Mouse (Mus musculus): Measurements from ENCODE around the gene Mcl1. TPM values are rescaled to one million over a fixed set of nuclear protein-coding genes. Genes with fewer than 3 reads are reported as not detected.

The Mcl1 gene
- polyA plus RNA-seq (2021; fragmentation: Nextera tagmentation) = 4.8 and 5.3 TPM in 2 replicates
- long read RNA-seq, experiment 1, transcript Mcl1-201 (3 exons, 3,418 nt) = major isoform, 5 of 15 reads
- long read RNA-seq, experiment 1, partial matches to known transcripts = 2 of 15 reads
- long read RNA-seq, experiment 1, other reads (novel, unspliced or antisense) = 8 of 15 reads
- long read RNA-seq, experiment 2, transcript Mcl1-201 (3 exons, 3,418 nt) = major isoform, 26 of 44 reads
- long read RNA-seq, experiment 2, partial matches to known transcripts = 9 of 44 reads
- long read RNA-seq, experiment 2, other reads (novel, unspliced or antisense) = 9 of 44 reads

DNA sequence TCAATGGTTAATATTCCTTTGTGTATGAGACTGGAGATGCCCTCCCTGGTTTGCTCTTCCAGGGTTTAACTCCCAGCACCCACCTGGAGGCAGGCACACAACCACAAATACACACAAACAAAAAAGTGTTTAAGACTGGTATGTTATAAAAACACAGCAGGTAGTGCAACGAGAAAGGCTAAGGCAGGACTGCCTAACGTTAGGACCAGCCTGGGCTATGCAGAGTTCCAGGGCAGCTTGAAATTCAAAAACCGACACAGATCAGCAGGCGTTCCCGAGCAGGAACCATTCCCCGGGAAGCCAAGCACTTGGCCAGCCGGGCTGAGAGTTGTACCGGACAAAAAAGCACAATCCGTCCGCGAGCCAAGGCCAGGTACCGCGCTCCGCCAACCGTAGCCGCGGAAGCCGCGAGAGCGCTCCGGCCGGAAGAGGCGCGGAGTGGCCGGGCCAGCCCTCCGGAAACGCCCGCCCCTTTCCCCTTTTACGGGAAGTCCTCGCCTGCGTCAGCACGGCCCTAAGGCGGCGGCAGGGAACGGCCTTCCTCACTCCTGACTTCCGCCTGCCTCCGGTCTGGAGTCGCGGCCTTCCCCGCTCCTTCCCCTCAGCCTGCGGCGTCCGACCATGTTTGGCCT lies at the start of gene Mcl1:
Gene Mcl1 (plus strand): TSS at position 553 of the 632 bp plus-strand sequence.

DNA sequence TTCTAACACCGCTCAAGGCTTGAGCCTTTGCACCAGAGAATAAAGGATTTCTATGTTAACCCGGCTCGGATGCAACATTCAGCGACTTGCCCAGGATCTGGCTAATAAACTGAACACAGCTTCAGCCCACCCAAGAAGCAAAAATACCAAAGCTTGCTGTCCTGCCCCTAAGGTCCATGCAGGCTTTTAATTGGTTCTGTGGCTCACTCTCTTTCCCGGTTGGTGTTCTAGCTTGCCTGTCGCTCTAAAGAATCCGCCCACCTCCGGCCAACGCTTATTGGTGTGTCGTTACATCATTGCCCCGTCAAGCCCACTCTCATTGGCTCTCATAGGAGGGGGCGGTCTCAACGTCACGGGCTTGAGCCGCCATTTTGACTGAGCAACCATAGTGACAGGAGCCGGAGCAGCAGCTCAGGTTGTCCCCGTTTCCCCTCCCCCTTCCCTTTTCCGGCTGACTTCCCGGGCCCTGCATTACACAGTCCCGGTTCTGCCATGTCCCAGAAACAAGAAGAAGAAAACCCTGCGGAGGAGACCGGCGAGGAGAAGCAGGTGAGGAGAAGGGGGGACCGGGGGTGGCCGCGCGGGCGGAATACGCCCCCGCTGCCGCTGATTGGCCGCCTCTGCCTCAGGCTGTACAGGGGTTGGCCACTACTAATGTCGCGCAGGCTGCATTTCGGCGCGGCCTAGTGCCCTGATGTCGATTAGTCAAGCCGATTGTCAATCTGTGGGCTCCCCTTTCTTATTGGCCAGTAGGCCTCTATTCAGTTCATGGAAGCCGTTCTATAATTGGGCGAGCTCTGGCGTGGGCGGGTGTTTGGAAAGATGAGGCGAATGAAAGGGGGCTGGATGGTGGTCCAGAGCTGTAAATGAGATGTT lies 33.7 kb upstream of the Mcl1 start, which contains the start of gene Ensa:
Gene Ensa (plus strand): TSS at position 366 of the 876 bp plus-strand sequence.

GRCm38 (mm10) chr3:95687524-95688421 lies 29.2 kb downstream of the Mcl1 start, which contains the start of gene Adamtsl4:
TSS of gene Adamtsl4 (minus strand) at chr3:95687917.

Other genes with a start within 250 kb of the Mcl1 start
- gene Arnt, start 224.4 kb upstream of the Mcl1 start, polyA plus RNA-seq (2021; fragmentation: Nextera tagmentation) = 3.4 and 3.8 TPM in 2 replicates
- gene Ctsk, start 159.5 kb upstream of the Mcl1 start, polyA plus RNA-seq (2021; fragmentation: Nextera tagmentation) = 2.5 and 2.8 TPM in 2 replicates
- 170 and 172 TPM in 2 replicates for gene Ctss, start 132.0 kb upstream of the Mcl1 start, polyA plus RNA-seq (2021; fragmentation: Nextera tagmentation)
- not detected in 2 replicates for gene Hormad1, start 99.1 kb upstream of the Mcl1 start, polyA plus RNA-seq (2021; fragmentation: Nextera tagmentation)
- 11.2 and 11.5 TPM in 2 replicates for gene Golph3l, start 69.9 kb upstream of the Mcl1 start, polyA plus RNA-seq (2021; fragmentation: Nextera tagmentation)
- gene Ensa, start 33.8 kb upstream of the Mcl1 start, polyA plus RNA-seq (2021; fragmentation: Nextera tagmentation) = 210 and 214 TPM in 2 replicates
- gene Adamtsl4, start 29.1 kb downstream of the Mcl1 start, polyA plus RNA-seq (2021; fragmentation: Nextera tagmentation) = 3.1 and 3.9 TPM in 2 replicates
- 3.8 and 5.6 TPM in 2 replicates for gene Ecm1, start 80.8 kb downstream of the Mcl1 start, polyA plus RNA-seq (2021; fragmentation: Nextera tagmentation)
- 26.4 and 29.2 TPM in 2 replicates for gene Tars2, start 101.4 kb downstream of the Mcl1 start, polyA plus RNA-seq (2021; fragmentation: Nextera tagmentation)
- gene Rprd2, start 160.1 kb downstream of the Mcl1 start, polyA plus RNA-seq (2021; fragmentation: Nextera tagmentation) = 37.2 and 41.5 TPM in 2 replicates
- gene Prpf3, start 197.1 kb downstream of the Mcl1 start, polyA plus RNA-seq (2021; fragmentation: Nextera tagmentation) = 6.9 and 7.0 TPM in 2 replicates
- 669 and 698 TPM in 2 replicates for gene Mrps21, start 212.7 kb downstream of the Mcl1 start, polyA plus RNA-seq (2021; fragmentation: Nextera tagmentation)
- gene Ciart, start 223.5 kb downstream of the Mcl1 start, polyA plus RNA-seq (2021; fragmentation: Nextera tagmentation) = 10.2 and 13.2 TPM in 2 replicates
- 7.1 and 11.0 TPM in 2 replicates for gene BC028528, start 233.2 kb downstream of the Mcl1 start, polyA plus RNA-seq (2021; fragmentation: Nextera tagmentation)
- 35.5 and 57.8 TPM in 2 replicates for gene Aph1a, start 235.2 kb downstream of the Mcl1 start, polyA plus RNA-seq (2021; fragmentation: Nextera tagmentation)
- 13.2 and 37.6 TPM in 2 replicates for gene Car14, start 245.9 kb downstream of the Mcl1 start, polyA plus RNA-seq (2021; fragmentation: Nextera tagmentation)

All from layer of hippocampus, adult 6 months (tissue).